Mouse (Mus musculus) stomach, postnatal 0 days (tissue): Measurements from ENCODE around the gene Trim2. TPM values are rescaled to one million over a fixed set of nuclear protein-coding genes. Genes with fewer than 3 reads are reported as not detected.

ENCODE experiments used
- ATAC-seq: fragments of 200-750 bp; cut with Nextera tagmentation; 2 replicates; pipeline ENCODE4 v1.8.0; 2017; ENCODE audit not compliant: low FRiP score, low TSS enrichment
- DNase-seq: peaks from one replicate; pipeline ENCODE4 v3.0.0-alpha.2; 2016; ENCODE audit warnings: low spot score
- H3K27ac ChIP-seq: fragments of 300-500 bp; sonication (generic); replicated peaks from 2 replicates; pipeline ENCODE4 v1.5.1; 2014; ENCODE audit warnings: mild to moderate bottlenecking, control low read depth
- H3K27me3 ChIP-seq: fragments of 300-500 bp; sonication (generic); 2 replicates; pipeline ENCODE4 v1.6.1; 2014; ENCODE audit warnings: low read length; ENCODE audit not compliant: control insufficient read depth, insufficient read depth
- H3K36me3 ChIP-seq: fragments of 300-500 bp; sonication (generic); 2 replicates; pipeline ENCODE4 v1.6.1; 2014; ENCODE audit warnings: low read length, mixed read lengths; ENCODE audit not compliant: control insufficient read depth, insufficient read depth
- H3K4me1 ChIP-seq: fragments of 300-500 bp; sonication (generic); replicated peaks from 2 replicates; pipeline ENCODE4 v1.6.1; 2014; ENCODE audit warnings: antibody characterized with exemption; ENCODE audit not compliant: control insufficient read depth, insufficient read depth
- H3K4me2 ChIP-seq: fragments of 300-500 bp; sonication (generic); replicated peaks from 2 replicates; pipeline ENCODE4 v1.6.1; 2014; ENCODE audit warnings: low read depth, mild to moderate bottlenecking, control low read depth, moderate library complexity
- H3K4me3 ChIP-seq: fragments of 300-500 bp; sonication (generic); 2 replicates; pipeline ENCODE4 v1.5.1; 2014; ENCODE audit warnings: low read depth, low read length, control low read depth
- H3K9ac ChIP-seq: fragments of 300-500 bp; sonication (generic); 2 replicates; pipeline ENCODE4 v1.6.1; 2014; ENCODE audit warnings: mild to moderate bottlenecking, low read length, control low read depth, mixed read lengths
- H3K9me3 ChIP-seq: fragments of 300-500 bp; sonication (generic); 2 replicates; pipeline ENCODE4 v1.6.1; 2016; ENCODE audit warnings: low read length; ENCODE audit not compliant: control insufficient read depth
- CTCF ChIP-seq: IDR thresholded peaks from 2 replicates; pipeline ENCODE4 v1.5.1; 2016; ENCODE audit warnings: antibody characterized with exemption, low read depth, mild to moderate bottlenecking, moderate library complexity
- EP300 ChIP-seq: optimal IDR thresholded peaks from 2 replicates; pipeline ENCODE3; 2016; ENCODE audit warnings: antibody characterized with exemption
- WGBS: fragments of 180-500 bp; shearing (Covaris S2); extraction: QIAGEN DNeasy Blood & Tissue Kit; methylation state at CpG from one replicate; pipeline ENCODE4 v1.1.7; 2014; 5-methylcytosine and 5-hydroxymethylcytosine counted together
- polyA plus RNA-seq: library from polyadenylated mRNA; unstranded; fragments of >200 nt; fragmentation: Nextera tagmentation; extraction: Ambion mirVana; gene quantifications from 2 replicates; pipeline ENCODE4 v1.2.1, GENCODE M21; 2015

Gene Trim2
- polyA plus RNA-seq, 1 experiment from 2014 or later = 30.7 TPM

DNA sequence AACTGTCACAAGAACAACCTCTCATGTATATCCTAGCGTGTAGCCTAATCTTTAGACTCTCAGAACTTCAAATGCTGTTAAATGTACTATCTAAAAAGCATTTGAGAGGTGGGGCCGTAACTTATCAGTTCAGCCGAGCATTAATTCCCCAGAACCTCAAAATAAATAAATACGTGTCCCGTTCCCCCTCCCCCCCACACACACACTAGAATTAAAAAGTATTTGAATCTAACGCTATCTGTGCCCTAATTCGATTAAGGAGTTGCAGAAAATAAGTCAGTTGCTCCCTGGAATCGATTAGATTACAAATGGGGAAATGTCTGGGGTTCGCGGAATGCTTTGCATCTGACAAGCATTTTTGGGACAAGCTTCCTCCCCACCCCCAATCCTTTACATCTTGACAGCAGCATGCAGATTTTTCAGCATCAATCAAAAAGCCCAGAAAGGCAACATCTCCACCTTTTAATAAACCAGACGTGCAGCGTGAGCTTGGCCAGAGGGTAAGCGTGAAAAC lies 48.1 kb downstream of the Trim2 start:
- Histone ChIP-seq H3K9ac (peak overlapping the region; percentile 91), H3K36me3 (no peaks in the 10 kb centered on the region), H3K9me3 (no peaks in the 10 kb centered on the region), H3K27ac (no peak overlapping the region; the same call in 1 of the 2 replicates), H3K27me3 (no peaks in the 10 kb centered on the region), H3K4me2 (peak overlapping the region; percentile 98), H3K4me1 (peaks cover 2% of the 10 kb centered on the region; the same call in 1 of the 2 replicates), H3K4me3 (peak overlapping the region; percentile 74)
- 10% methylated on average over 13 of the region's 13 CpGs for WGBS
- DNase-seq (no peak), ATAC-seq (no peak)
- no peak for TF ChIP-seq CTCF
- TF ChIP-seq EP300 = no peak

DNA sequence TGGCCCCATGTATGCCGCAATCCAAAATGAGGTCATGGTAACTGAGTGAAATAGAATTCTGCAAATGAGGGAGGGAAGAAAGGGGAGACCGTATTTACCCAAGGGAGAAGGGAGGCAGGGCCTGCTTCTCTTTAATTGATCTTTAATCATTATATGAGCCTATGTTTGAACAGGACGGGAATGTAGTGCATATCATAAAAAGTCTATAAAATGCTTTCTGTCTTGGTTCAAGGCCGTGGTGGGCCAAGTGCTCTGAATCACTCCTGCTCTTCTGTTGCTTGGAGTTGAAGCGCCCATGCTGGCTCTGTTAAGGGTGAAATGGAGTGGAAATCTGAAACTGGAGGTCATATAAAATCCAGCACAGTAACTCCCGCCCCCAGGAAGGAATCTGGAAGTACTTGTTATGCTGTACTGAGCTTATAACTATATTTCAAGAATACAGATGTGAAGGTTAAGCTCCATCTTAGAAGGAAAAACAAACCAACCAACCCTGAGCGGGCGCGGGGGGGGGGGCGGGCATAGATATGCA lies 48.6 kb downstream of the Trim2 start:
- Histone ChIP-seq H3K4me2 (peak overlapping the region; percentile 98), H3K4me1 (peaks cover 2% of the 10 kb centered on the region; the same call in 1 of the 2 replicates), H3K9ac (no peak overlapping the region), H3K27ac (no peak overlapping the region; the same call in 1 of the 2 replicates), H3K4me3 (peak overlapping the region; percentile 74), H3K9me3 (no peaks in the 10 kb centered on the region), H3K36me3 (no peaks in the 10 kb centered on the region), H3K27me3 (no peaks in the 10 kb centered on the region)
- no peak for ATAC-seq
- DNase-seq = no peak
- 36% methylated on average over 10 of the region's 10 CpGs for WGBS
- TF ChIP-seq EP300 (no peak), CTCF (no peak)

- Histone ChIP-seq H3K4me3 (no peak overlapping the region), H3K27ac (no peak overlapping the region), H3K36me3 (no peaks in the 10 kb centered on the region), H3K4me1 (no peaks in the 10 kb centered on the region; the same call in 1 of the 2 replicates), H3K9me3 (no peaks in the 10 kb centered on the region), H3K27me3 (no peaks in the 10 kb centered on the region), H3K9ac (no peak overlapping the region), H3K4me2 (no peak overlapping the region)
- DNase-seq = no peak
- 93% methylated on average over 2 of the region's 2 CpGs for WGBS
- ATAC-seq = no peak
- TF ChIP-seq EP300 (no peak), CTCF (no peak)
Measured at GRCm38 (mm10) chr3:84254520-84254878, 52.2 kb downstream of the Trim2 start.

DNA sequence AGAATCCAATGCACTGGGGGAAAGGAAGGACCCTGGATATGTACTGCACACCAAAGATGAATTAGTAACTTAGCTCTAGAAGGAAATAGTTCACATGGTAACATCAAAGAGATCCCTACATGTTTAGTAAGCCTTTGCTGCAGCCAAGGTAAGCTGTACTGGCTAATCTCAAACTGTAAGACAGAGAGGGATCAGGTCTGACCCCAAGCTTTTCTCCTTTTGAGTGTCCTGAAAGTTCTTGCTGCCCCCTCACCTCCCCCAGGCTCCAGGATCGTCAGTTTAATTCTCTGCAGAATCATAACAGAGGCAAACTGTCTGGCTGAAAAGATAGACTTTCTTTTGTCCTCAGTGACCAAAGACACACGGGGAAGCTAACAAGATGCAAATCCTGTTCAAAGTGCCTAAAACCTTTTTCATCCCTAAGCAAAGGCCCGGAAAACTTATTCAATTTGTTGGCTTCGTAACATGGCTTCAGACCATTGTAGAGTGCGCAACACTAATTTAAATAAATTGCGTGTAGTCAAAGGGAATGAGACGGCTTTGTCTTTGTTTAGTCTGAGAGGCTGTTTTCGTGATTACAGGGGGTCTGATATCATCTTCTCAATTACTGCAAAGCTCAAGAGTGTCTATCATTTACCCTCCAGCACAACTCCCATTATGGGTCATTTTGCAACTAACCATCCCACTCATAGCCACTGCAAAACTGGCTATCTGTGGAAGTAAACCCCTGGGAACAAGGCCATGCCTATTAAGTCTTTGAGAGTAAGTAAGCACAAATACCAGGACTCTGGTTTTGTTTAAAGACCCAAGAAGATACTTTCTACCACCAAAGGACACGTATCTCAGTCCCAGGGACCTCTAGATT lies 52.8 kb downstream of the Trim2 start:
- 64% methylated on average over 9 of the region's 9 CpGs for WGBS
- no peaks in the 10 kb centered on the region for H3K36me3 ChIP-seq

GRCm38 (mm10) chr3:84252776-84253654 lies 53.7 kb downstream of the Trim2 start:
- Histone ChIP-seq H3K9ac (no peak overlapping the region), H3K4me1 (no peaks in the 10 kb centered on the region; the same call in 1 of the 2 replicates), H3K27ac (peak overlapping the region; percentile 20; the same call in 1 of the 2 replicates), H3K27me3 (no peaks in the 10 kb centered on the region), H3K36me3 (no peaks in the 10 kb centered on the region), H3K9me3 (no peaks in the 10 kb centered on the region), H3K4me3 (no peak overlapping the region), H3K4me2 (no peak overlapping the region)
- WGBS = 57% methylated on average over 11 of the region's 11 CpGs
- ATAC-seq (peak; percentile 95), DNase-seq (peak; percentile 61)
- TF ChIP-seq EP300 = no peak
- TF ChIP-seq CTCF = no peak

More for the DNA sequence above, 52.8 kb downstream of the Trim2 start:
- Histone ChIP-seq H3K27me3 (no peaks in the 10 kb centered on the region), H3K4me1 (no peaks in the 10 kb centered on the region; the same call in 1 of the 2 replicates), H3K9ac (no peak overlapping the region), H3K9me3 (no peaks in the 10 kb centered on the region), H3K4me3 (no peak overlapping the region), H3K27ac (no peak overlapping the region; the same call in 1 of the 2 replicates), H3K4me2 (no peak overlapping the region)
- TF ChIP-seq EP300 (no peak), CTCF (no peak)
- ATAC-seq (no peak), DNase-seq (no peak)
